Mouse (Mus musculus) heart, postnatal 0 days (tissue): ENCODE results near the gene C530008M17Rik.

Experiments used
- CTCF ChIP-seq: IDR thresholded peaks from 2 replicates; pipeline ENCODE4 v1.5.1; 2016; ENCODE audit warnings: antibody characterized with exemption, control low read depth, low read depth
- EP300 ChIP-seq: IDR thresholded peaks from 2 replicates; pipeline ENCODE4 v1.6.1; 2016; ENCODE audit warnings: antibody characterized with exemption, low read depth

- no peak for TF ChIP-seq CTCF
- no peak for TF ChIP-seq EP300
Measured at GRCm38 (mm10) chr5:76815035-76815434, 158.7 kb downstream of the C530008M17Rik start.
